Mouse (Mus musculus): ENCODE measurements around the gene Rev1.

DNA sequence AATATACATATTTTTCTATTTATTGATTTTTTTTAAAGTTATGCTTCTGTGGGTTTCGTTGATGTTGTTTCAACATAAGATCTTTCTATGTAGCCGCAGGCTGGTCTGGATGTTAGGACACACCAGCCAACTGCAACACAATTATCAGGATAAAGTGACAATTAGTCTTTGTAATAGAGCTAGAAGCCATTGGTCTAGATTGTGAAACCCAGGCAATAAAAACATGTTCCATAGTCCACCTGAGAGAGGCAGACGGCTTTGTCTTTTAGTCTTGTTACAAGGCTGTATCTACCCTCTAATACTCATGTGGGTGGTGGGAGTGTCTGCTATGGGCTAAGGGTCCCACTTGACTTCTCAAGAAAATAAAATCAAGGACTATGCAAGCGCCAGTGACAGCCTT, 16.4 kb upstream of the Rev1 start:
- TF ChIP-seq POLR2A (IDR thresholded peaks at IDR 0.05; ENCODE audit: low read depth, low read length) (no peak), ETS1 (conservative IDR thresholded peaks at IDR 0.05; ENCODE audit: low read depth, low read length) (no peak), USF1 (IDR thresholded peaks at IDR 0.05; ENCODE audit: low read depth, low read length) (no peak), CTCF (conservative IDR thresholded peaks at IDR 0.05 in 1 of 2, IDR thresholded peaks at IDR 0.05 in 1 of 2; ENCODE audit: low read depth in 2 of 2, low read length in 2 of 2) (no peak)

All from CH12.LX (cell line).